Mouse (Mus musculus) heart, adult 11 months (tissue): ENCODE data around the gene Atp6v0b.

Source experiments
- DNase-seq: peaks from one replicate; pipeline ENCODE4 v3.0.0; 2022

The Atp6v0b gene

GRCm38 (mm10) chr4:117834845-117835530 is 52.1 kb downstream of the Atp6v0b start:
- DNase-seq: peak; percentile 98

DNA sequence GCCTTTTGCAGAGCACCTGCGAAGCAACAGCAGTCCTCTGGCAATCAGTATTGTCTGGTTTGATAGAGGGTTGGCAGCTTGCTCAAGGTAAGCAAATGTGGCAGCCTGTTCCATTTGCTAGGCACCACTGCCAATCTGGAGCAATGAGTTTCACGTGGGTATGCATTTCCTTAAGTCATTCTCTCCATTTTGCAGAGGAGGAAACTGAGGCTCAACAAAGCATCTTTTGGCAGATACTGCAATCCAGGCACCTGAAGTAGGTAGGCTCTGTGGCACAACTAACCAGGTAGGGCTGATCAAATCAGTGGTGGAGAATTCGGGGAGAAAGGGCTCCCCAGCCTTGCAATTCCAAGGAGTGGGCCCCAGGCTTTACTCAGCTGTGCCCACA is 52.7 kb downstream of the Atp6v0b start, which contains the start of gene Slc6a9:
Slc6a9 (plus strand) TSS at position 50 of the 388 bp plus-strand sequence.
- no peak for DNase-seq
